Mouse (Mus musculus) forelimb bud, embryonic 11.5 days (tissue): ENCODE results near the gene Capn15.

Experiments used
- DNase-seq: peaks from one replicate; pipeline ENCODE4 v3.0.0-alpha.2; 2012; ENCODE audit warnings: low read depth, low spot score

Capn15 gene

GRCm38 (mm10) chr17:25919786-25920642, 65.6 kb downstream of the Capn15 start:
- peak; percentile 100 for DNase-seq

- DNase-seq, result no peak
These were observed 66.3 kb downstream of the Capn15 start, which contains the start of gene Rab40c for GRCm38 (mm10) chr17:25919144-25919785. Gene Rab40c, minus strand, starts transcription at chr17:25919727.

- DNase-seq, result no peak
These were observed 67.4 kb downstream of the Capn15 start for GRCm38 (mm10) chr17:25918037-25918750.

- DNase-seq, result no peak
These were observed 68.5 kb downstream of the Capn15 start for GRCm38 (mm10) chr17:25916931-25917647.

GRCm38 (mm10) chr17:25914295-25914694, 71.3 kb downstream of the Capn15 start:
- no peak for DNase-seq

GRCm38 (mm10) chr17:25913877-25914275, 71.7 kb downstream of the Capn15 start:
- DNase-seq, result no peak

- DNase-seq, result no peak
These were observed 72.3 kb downstream of the Capn15 start for GRCm38 (mm10) chr17:25913186-25913876.

GRCm38 (mm10) chr17:25911816-25912215, 73.8 kb downstream of the Capn15 start:
- no peak for DNase-seq
